ENCODE assay signal across 8 mouse cellular contexts in the genomic region with DNA sequence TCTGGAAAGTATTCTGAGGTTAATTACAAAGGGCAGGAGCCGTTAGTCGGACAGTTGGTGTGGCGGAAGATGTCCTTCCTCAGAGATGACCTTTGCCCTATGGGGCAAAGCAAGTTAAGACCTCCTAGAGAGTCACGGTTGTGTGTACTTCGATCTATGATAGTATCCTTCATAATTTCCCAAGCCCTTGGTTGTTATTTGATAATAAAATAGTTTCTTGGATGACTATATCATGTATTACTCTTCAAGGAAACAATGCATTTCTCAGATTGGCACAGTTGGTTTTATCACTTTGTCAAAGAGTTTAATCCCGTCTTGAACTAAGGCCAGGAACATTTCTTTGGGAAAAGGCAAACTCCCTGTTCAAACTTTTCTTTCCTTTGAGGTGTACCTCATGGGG. TPM values are rescaled to one million over a fixed set of nuclear protein-coding genes. Genes with fewer than 3 reads are reported as not detected.
A peak's percentile ranks its signal among the peaks of the same experiment; 100 is the strongest.
DNase-seq lines count a peak whose midpoint lies in the region; ATAC-seq and TF ChIP-seq lines count a peak whose summit lies in the region.

TSS of gene Rdh11 (minus strand) at position 101 of the 400 bp plus-strand sequence.

- 65% methylated on average over 6 of the region's 6 CpGs for WGBS in heart, embryonic 14.5 days

- peak within 1 kb of the TSS; percentile 53 to 59 for H3K4me3 ChIP-seq in heart, embryonic 14.5 days (ENCODE audit: control insufficient read depth in 1 of 2, insufficient read depth in 1 of 2, low read depth in 1 of 2, low read length in 2 of 2)
- H3K4me3 ChIP-seq in ES-Bruce4 (ENCODE audit: low read depth, low read length), result peak within 1 kb of the TSS; percentile 79
- H3K4me3 ChIP-seq in embryonic fibroblast, embryonic 13.5 days (ENCODE audit: insufficient read depth, low read length), result peak within 1 kb of the TSS; percentile 86

- no peak for TF ChIP-seq CTCF in ES-Bruce4 (IDR thresholded peaks at IDR 0.05; ENCODE audit: low read depth, low read length)
- no peak for TF ChIP-seq CTCF in embryonic fibroblast, embryonic 13.5 days (IDR thresholded peaks at IDR 0.05; ENCODE audit: borderline replicate concordance, insufficient read depth, low read length)

- no peak for ATAC-seq in heart, embryonic 14.5 days (ENCODE audit: insufficient number of reproducible peaks, insufficient read depth, low FRiP score, low read depth)
- ATAC-seq in monocyte, adult 5-6 weeks (replicated peaks; ENCODE audit: insufficient number of reproducible peaks, low FRiP score, low TSS enrichment, poor library complexity, severe bottlenecking), result no peak

- H3K27ac ChIP-seq in heart, embryonic 14.5 days (replicated peaks in 1 of 2; ENCODE audit: control insufficient read depth in 1 of 2, insufficient read depth in 1 of 2, low read depth in 2 of 2, low read length in 2 of 2), result peak within 1 kb of the TSS; percentile 24 to 55; a peak in 3 of 4 replicates
- H3K27ac ChIP-seq in ES-Bruce4 (ENCODE audit: insufficient read depth, low read length), result peak within 1 kb of the TSS; percentile 29; the same call in 1 of the 2 replicates
- no peak within 1 kb of the TSS for H3K27ac ChIP-seq in embryonic fibroblast, embryonic 13.5 days (ENCODE audit: insufficient read depth, low read length)

- H3K27me3 ChIP-seq in heart, embryonic 14.5 days (ENCODE audit: control insufficient read depth, insufficient read depth, low read length), result no peaks in the 10 kb centered on the region
- H3K27me3 ChIP-seq in ES-Bruce4 (ENCODE audit: control insufficient read depth, insufficient read depth, low read length, poor library complexity, severe bottlenecking), result no peaks in the 10 kb centered on the region

- H3K36me3 ChIP-seq in heart, embryonic 14.5 days (ENCODE audit: control insufficient read depth, insufficient read depth, low read length), result peaks cover 15% of the 10 kb centered on the region
- H3K36me3 ChIP-seq in ES-Bruce4 (ENCODE audit: control insufficient read depth, insufficient read depth, low read length, poor library complexity, severe bottlenecking), result peaks cover 14% of the 10 kb centered on the region

- no peak for DNase-seq in heart, adult 18-20 months
- DNase-seq in left cerebral cortex, postnatal 10 days (ENCODE audit: extremely low spot score in 1 of 2, low spot score in 2 of 2), result no peak
- no peak for DNase-seq in embryo, embryonic 10 days (ENCODE audit: low spot score)
- DNase-seq in yolk sac, embryonic 10.5 days (ENCODE audit: low spot score), result no peak

- peak within 1 kb of the TSS; percentile 77 for H3K9ac ChIP-seq in heart, embryonic 14.5 days (ENCODE audit: low read length)
- peak within 1 kb of the TSS; percentile 54 for H3K9ac ChIP-seq in ES-Bruce4 (ENCODE audit: low read depth, poor library complexity, severe bottlenecking)

- H3K9me3 ChIP-seq in heart, embryonic 14.5 days (ENCODE audit: control insufficient read depth, low read length), result no peaks in the 10 kb centered on the region
- no peaks in the 10 kb centered on the region for H3K9me3 ChIP-seq in ES-Bruce4 (replicated peaks; ENCODE audit: control insufficient read depth, insufficient read depth, low read length, poor library complexity, severe bottlenecking)

- no peak for TF ChIP-seq EP300 in ES-Bruce4 (IDR thresholded peaks at IDR 0.05; ENCODE audit: insufficient read depth, low read depth, low read length)

- H3K4me1 ChIP-seq in heart, embryonic 14.5 days (ENCODE audit: control insufficient read depth in 2 of 2, insufficient read depth in 2 of 2, low read length in 2 of 2), result peaks cover 6 to 15% of the 10 kb centered on the region in 2 experiments; a peak in 3 of 4 replicates
- no peaks in the 10 kb centered on the region for H3K4me1 ChIP-seq in ES-Bruce4 (ENCODE audit: control insufficient read depth, insufficient read depth, low read length)
- no peaks in the 10 kb centered on the region for H3K4me1 ChIP-seq in embryonic fibroblast, embryonic 13.5 days (ENCODE audit: control insufficient read depth, insufficient read depth, low read length)

- intact Hi-C loops in left cerebral cortex, postnatal 10 days (cut with DNase I), result no loop called here

- TF ChIP-seq POLR2A in ES-Bruce4 (IDR thresholded peaks at IDR 0.05; ENCODE audit: insufficient read depth, low read length), result no peak
- no peak for TF ChIP-seq POLR2A in embryonic fibroblast, embryonic 13.5 days (IDR thresholded peaks at IDR 0.05; ENCODE audit: low read depth, low read length)

- peak within 1 kb of the TSS; percentile 95 for H3K4me2 ChIP-seq in heart, embryonic 14.5 days (ENCODE audit: low read length)

RNA-seq across cellular contexts. Expression of gene Rdh11, which starts in this region (rescaled TPM):
- polyA plus RNA-seq in heart, embryonic 14.5 days (2014; fragmentation: Nextera tagmentation; extraction: Ambion mirVana), result 14.8 and 16.7 TPM in 2 replicates
- 1 to 10 TPM; 2.6 to 3.7 TPM for total RNA-seq in heart, adult 18-20 months (2021)
- polyA plus RNA-seq in ES-Bruce4 (2011; ENCODE audit: insufficient read depth, insufficient read length, low read depth, missing spikeins), result 42.1 and 43.2 TPM in 2 replicates
- polyA plus RNA-seq in embryonic fibroblast, embryonic 13.5 days (2011; ENCODE audit: insufficient read length, low read depth, missing spikeins), result 25.8 and 26.4 TPM in 2 replicates
- total RNA-seq in left cerebral cortex, postnatal 10 days (2021), result 10 to 100 TPM; 32.1 to 34.3 TPM
- 12.8 to 17.7 TPM (median 13.6 TPM) in 3 replicates for total RNA-seq in monocyte, adult 5-6 weeks (2017)
